Mouse (Mus musculus): ENCODE data around the gene Gfi1.

GRCm38 (mm10) chr5:107705756-107706155 is 20.1 kb downstream of the Gfi1 start:
- TF ChIP-seq CTCF (IDR thresholded peaks at IDR 0.05; ENCODE audit: control insufficient read depth, insufficient read depth, low read length) (no peak), POLR2A (IDR thresholded peaks at IDR 0.05; ENCODE audit: borderline replicate concordance, control insufficient read depth, low read depth, low read length) (no peak)

Data from bone marrow, adult 2 months (tissue).